Mouse (Mus musculus): ENCODE results near the gene Rufy3. TPM values are rescaled to one million over a fixed set of nuclear protein-coding genes. Genes with fewer than 3 reads are reported as not detected.

Gene Rufy3
- total RNA-seq, 2 experiments from 2014 or later: 48.8 to 49.6 TPM

DNA sequence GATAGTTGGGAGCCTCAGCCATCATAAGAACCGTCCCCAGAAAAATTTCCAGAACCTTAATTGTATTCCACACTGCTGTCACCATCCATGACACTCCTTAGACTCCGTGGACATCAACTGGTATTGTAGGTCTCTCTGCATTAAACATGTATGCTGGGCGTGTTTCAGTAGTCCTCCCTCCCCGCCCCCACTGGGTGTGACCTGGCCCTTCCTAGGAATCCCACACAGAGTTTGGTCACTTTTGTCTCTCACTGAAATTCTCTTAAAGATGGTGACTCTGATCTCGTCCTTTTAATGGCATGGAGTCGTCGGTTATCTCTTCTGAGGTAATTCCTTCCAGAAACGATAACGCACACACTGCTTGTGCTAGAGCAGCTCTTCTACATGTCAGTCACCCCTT, 118.9 kb downstream of the Rufy3 start:
- no peak for DNase-seq (ENCODE audit: low spot score in 2 of 2)

GRCm38 (mm10) chr5:88684226-88684625, 119.4 kb downstream of the Rufy3 start:
- DNase-seq (ENCODE audit: low spot score in 2 of 2): no peak

- DNase-seq (ENCODE audit: low spot score in 2 of 2): no peak
Observed at GRCm38 (mm10) chr5:88685306-88685705, 120.5 kb downstream of the Rufy3 start.

GRCm38 (mm10) chr5:88685745-88686299, 121.0 kb downstream of the Rufy3 start:
- DNase-seq (ENCODE audit: low spot score in 2 of 2): no peak

DNA sequence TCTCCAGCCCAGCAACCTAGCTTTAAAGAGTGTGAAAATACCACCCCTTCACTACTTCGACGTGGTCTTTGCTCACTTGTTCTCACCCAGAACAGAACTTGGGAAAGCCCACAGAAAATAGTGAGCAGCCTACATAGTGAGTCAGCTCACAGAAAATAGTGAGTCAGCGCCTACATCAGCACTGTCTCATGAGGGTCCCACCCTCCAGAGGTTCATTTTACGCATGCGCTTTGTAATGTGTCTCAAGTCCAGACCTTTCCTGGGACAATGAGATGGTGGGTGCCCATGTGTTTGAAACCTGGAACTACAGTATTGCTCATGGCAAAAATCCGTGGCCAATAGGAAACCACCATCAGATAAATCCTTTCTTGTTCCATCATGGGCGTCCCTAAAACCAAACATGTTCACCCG, 123.2 kb downstream of the Rufy3 start:
- no peak for DNase-seq (ENCODE audit: low spot score in 2 of 2)

DNA sequence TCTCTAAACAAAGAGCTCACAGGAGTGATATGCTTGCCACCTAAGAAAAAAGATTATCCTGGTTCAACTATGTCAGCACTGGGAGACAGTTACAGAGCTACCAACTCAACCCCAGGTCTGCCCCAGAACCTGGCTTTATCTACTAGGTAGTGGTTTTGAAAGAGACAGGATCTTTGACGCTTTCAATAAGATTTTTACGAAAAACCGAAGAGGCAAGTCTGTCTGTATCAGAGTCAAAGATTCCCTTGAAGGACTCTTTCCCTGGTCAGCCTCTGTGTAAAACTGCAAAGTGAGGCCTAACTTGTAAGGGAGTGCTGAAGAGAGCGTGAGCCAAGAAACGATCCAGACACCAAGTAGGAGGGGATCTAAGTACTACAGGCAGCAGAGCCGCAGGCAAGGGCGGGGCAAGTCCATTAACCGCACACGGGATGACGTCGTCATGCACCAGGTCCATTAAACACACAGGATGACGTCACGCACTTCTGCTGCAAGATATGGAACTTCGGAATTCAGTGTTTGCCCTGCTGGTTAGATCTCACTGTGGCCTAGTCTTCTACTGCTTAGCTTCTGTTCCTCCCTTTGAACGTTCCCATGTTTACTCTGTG, 123.8 kb downstream of the Rufy3 start:
- DNase-seq (ENCODE audit: low spot score in 2 of 2): no peak

GRCm38 (mm10) chr5:88689279-88689938, 124.6 kb downstream of the Rufy3 start:
- DNase-seq (ENCODE audit: low spot score in 2 of 2): no peak

GRCm38 (mm10) chr5:88690681-88691505, 126.1 kb downstream of the Rufy3 start:
- DNase-seq (ENCODE audit: low spot score in 2 of 2): no peak

DNA sequence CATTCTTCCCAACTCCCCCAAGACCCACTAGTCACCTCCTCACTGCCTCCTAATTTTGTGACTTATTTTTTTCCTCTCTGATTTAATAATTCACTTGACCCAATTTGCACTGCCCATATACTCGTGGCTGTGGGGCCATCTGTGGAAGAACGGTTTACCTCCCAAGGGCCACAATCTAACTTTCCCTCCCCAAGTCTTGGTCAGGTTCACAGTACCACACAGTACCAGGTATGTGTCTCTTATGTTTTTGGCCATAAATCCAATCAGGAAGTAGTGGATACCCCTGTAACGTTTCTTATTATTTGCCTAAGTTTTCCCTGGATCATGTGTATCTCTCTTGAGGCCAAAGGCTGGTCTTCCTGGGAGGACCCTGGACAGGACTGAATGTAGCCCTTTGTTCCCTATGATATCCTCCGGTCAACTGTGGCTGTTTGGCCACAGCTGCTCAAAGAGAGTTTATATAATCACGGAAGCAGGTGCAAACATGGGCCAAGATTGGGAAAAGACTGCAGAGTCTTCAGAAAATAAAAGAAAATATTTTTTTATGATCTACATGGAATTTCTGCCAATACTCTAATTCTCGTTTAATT, 126.8 kb downstream of the Rufy3 start:
- DNase-seq (ENCODE audit: low spot score in 2 of 2): no peak

DNA sequence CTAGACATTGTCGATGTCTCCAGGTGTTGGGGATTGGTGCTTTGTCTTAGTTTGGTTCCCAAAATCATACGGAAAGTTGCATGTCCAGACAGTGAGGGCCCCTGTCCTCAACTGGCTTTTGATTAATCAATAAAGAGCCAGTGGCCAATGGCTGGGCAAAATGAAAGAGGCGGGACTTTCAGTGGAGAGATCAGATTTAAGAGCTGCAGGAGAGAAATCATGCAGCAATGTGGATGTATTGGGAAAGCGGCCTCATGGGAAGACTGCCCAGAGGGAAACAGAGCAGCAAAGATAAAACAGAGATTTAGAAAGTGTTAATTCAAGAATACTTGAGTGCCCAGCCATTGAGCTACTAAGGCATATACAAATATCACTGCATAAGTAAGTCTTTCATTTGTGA, 127.7 kb downstream of the Rufy3 start:
- no peak for DNase-seq (ENCODE audit: low spot score in 2 of 2)

- no peak for DNase-seq (ENCODE audit: low spot score in 2 of 2)
Observed at GRCm38 (mm10) chr5:88693057-88693456, 128.2 kb downstream of the Rufy3 start.

- DNase-seq (ENCODE audit: low spot score in 2 of 2): no peak
Observed at GRCm38 (mm10) chr5:88697291-88697690, 132.5 kb downstream of the Rufy3 start.

DNA sequence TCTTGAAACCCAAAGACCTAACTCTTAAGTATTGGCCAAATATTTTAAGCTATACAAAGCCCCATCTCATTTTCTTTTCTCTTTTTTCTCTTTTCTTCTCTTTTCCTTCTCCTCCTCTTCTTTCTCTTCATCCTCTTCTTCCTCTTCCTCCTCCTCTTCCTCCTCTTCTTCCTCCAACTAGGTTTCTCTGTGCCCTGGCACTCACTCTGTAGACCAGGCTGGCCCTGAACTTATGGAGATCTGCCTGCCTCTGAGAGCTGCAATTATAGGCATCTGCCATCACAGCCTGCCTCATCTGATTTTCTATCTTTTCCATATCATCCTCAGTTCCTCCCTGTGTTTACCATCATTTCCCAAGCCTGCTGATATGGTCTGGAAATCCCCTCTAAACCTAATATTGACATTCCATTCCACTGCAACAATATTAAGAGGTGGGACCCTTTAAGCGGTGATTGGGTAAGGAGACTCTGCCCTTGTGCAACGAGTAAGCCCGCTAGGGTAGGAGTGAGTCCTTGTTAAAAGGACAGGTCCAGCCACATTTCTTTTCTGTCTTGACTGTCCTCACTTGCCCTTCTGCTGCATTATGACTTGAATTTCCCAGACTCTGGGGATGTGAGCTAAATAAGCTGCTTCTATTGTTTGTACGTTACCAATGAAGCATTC, 134.5 kb downstream of the Rufy3 start:
- no peak for DNase-seq (ENCODE audit: low spot score in 2 of 2)

Other genes starting within 250 kb of the Rufy3 start
- gene Prol1, start 247.7 kb upstream of the Rufy3 start, total RNA-seq (2021): not detected
- gene Amtn, start 188.9 kb upstream of the Rufy3 start, total RNA-seq (2021): not detected
- not detected for gene Ambn, start 109.0 kb upstream of the Rufy3 start, total RNA-seq (2021)
- not detected for gene Enam, start 77.1 kb upstream of the Rufy3 start, total RNA-seq (2021)
- gene Jchain, start 37.1 kb upstream of the Rufy3 start, total RNA-seq (2021): under 1 TPM; 0.28 to 0.45 TPM
- 10 to 100 TPM; 37.4 to 39.1 TPM for gene Utp3, start 10.6 kb upstream of the Rufy3 start, total RNA-seq (2021)
- 100 to 1,000 TPM; 141 to 146 TPM for gene Grsf1, start 111.1 kb downstream of the Rufy3 start, total RNA-seq (2021)
- gene Mob1b, start 155.8 kb downstream of the Rufy3 start, total RNA-seq (2021): 10 to 100 TPM; 42.6 to 44.1 TPM
- 10 to 100 TPM; 11.9 to 15.7 TPM for gene Dck, start 200.0 kb downstream of the Rufy3 start, total RNA-seq (2021)

Measured in adrenal gland, postnatal 4 days (tissue).